In the genomic region with DNA sequence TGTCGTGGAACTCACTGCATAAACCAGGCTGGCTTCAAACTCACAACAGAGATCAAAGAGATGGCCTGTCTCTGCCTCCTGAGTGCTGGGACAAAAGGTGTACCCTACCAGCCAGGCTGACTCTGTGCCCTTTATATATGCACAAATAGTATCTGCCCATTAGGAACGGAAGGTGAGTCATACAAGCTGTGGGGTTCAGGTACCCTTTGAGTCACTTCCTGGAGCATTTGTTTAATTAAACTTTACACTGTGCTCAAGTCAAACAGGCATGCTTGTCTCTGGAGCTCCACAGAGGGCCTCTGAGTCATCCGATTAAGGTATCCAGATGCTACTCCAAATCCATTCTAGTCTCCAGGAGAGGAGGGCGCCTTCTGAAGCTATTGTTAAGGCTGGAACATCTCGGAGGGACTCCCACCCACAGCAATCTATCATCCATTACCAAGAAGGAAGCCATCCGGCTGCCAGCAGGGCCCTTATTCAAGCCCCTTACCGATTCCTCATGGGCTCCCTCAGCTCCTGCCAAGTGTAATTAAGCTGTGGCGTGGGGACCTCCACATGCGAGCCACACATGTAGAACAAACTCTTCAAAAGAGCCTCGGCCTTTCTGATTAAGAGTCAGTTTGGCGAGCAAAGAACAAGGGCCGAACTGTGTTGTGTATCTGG, we compare ENCODE assay signal across 11 mouse cellular contexts. TPM values are rescaled to one million over a fixed set of nuclear protein-coding genes. Genes with fewer than 3 reads are reported as not detected.
A peak's percentile ranks its signal among the peaks of the same experiment; 100 is the strongest.
DNase-seq lines count a peak whose midpoint lies in the region; ATAC-seq lines count a peak whose summit lies in the region.
"Had no signal": no experiment of that assay in that cellular context is flagged by ENCODE, and none has a peak within 500 bp of the region (broad histone marks: within the 10 kb centered on the region; RNA-seq: fewer than 3 reads in every experiment).

No protein-coding gene starts in this region.

- H3K4me1 ChIP-seq in heart, embryonic 13.5 days, result 0 out of 2 replicates have a peak, but pooled peaks cover 6% of the 10 kb centered on the region
- peaks cover 9% of the 10 kb centered on the region for H3K4me1 ChIP-seq in intestine, embryonic 16.5 days (ENCODE audit: control insufficient read depth, insufficient read depth, low read length)
- 0 out of 2 replicates have a peak, but pooled peaks cover 4% of the 10 kb centered on the region for H3K4me1 ChIP-seq in neural tube, embryonic 15.5 days

- DNase-seq in heart, postnatal 10 days, result no peak
- no peak for DNase-seq in kidney, adult 9 months
- DNase-seq in urinary bladder, postnatal 10 days (ENCODE audit: low spot score), result no peak
- DNase-seq: kidney, adult 8-10 months; right cerebral cortex, postnatal 25 days had no signal

- H3K36me3 ChIP-seq in heart, embryonic 13.5 days, result no peaks in the 10 kb centered on the region
- no peaks in the 10 kb centered on the region for H3K36me3 ChIP-seq in intestine, embryonic 16.5 days (ENCODE audit: control insufficient read depth, insufficient read depth, low read length)
- no peaks in the 10 kb centered on the region for H3K36me3 ChIP-seq in neural tube, embryonic 15.5 days

- intact Hi-C loops in heart, postnatal 10 days (cut with DNase I), result no loop called here

- ATAC-seq in heart, embryonic 13.5 days (ENCODE audit: extremely low read depth, insufficient number of reproducible peaks, low FRiP score, low TSS enrichment), result no peak
- peak; percentile 96 for ATAC-seq in activated CD4-positive, CD25-positive, alpha-beta regulatory T cell, adult 4 months
- peak; percentile 89 for ATAC-seq in intestine, embryonic 16.5 days
- ATAC-seq in neural tube, embryonic 15.5 days (ENCODE audit: low FRiP score), result peak; percentile 38; the same call in 1 of the 2 replicates
- ATAC-seq in monocyte, adult 5-6 weeks (replicated peaks; ENCODE audit: insufficient number of reproducible peaks, low FRiP score, low TSS enrichment, poor library complexity, severe bottlenecking), result no peak
- ATAC-seq: forebrain, embryonic 16.5 days had no signal

- no peaks in the 10 kb centered on the region for H3K9me3 ChIP-seq in heart, embryonic 13.5 days
- H3K9me3 ChIP-seq in intestine, embryonic 16.5 days (ENCODE audit: control insufficient read depth, low read length), result no peaks in the 10 kb centered on the region
- no peaks in the 10 kb centered on the region for H3K9me3 ChIP-seq in neural tube, embryonic 15.5 days (replicated peaks)

- H3K4me3 ChIP-seq in heart, embryonic 13.5 days, result no peak overlapping the region
- no peak overlapping the region for H3K4me3 ChIP-seq in intestine, embryonic 16.5 days (ENCODE audit: low read length)
- H3K4me3 ChIP-seq in neural tube, embryonic 15.5 days (replicated peaks), result no peak overlapping the region

- WGBS in heart, embryonic 13.5 days, result 30% methylated on average over 12 of the region's 12 CpGs
- WGBS in intestine, embryonic 16.5 days, result 24% methylated on average over 12 of the region's 12 CpGs
- 10% methylated on average over 12 of the region's 12 CpGs for WGBS in neural tube, embryonic 15.5 days

- 0 out of 2 replicates have a peak overlapping the region, but pooled peaks have one; percentile 2 for H3K9ac ChIP-seq in heart, embryonic 13.5 days
- H3K9ac ChIP-seq in intestine, embryonic 16.5 days (ENCODE audit: low read depth, low read length), result peak overlapping the region; percentile 11; the same call in 1 of the 2 replicates
- no peak overlapping the region for H3K9ac ChIP-seq in neural tube, embryonic 15.5 days (replicated peaks)

- 0 out of 2 replicates have a peak overlapping the region, but pooled peaks have one; percentile 11 for H3K4me2 ChIP-seq in heart, embryonic 13.5 days
- H3K4me2 ChIP-seq in intestine, embryonic 16.5 days (ENCODE audit: low read depth, low read length), result no peak overlapping the region
- no peak overlapping the region for H3K4me2 ChIP-seq in neural tube, embryonic 15.5 days

- H3K27me3 ChIP-seq in heart, embryonic 13.5 days (replicated peaks), result no peaks in the 10 kb centered on the region
- H3K27me3 ChIP-seq in intestine, embryonic 16.5 days (replicated peaks; ENCODE audit: control insufficient read depth, insufficient read depth, low read length), result no peaks in the 10 kb centered on the region
- no peaks in the 10 kb centered on the region for H3K27me3 ChIP-seq in neural tube, embryonic 15.5 days (replicated peaks)

- no peak overlapping the region for H3K27ac ChIP-seq in heart, embryonic 13.5 days (replicated peaks)
- H3K27ac ChIP-seq in intestine, embryonic 16.5 days (ENCODE audit: low read length), result 0 out of 2 replicates have a peak overlapping the region, but pooled peaks have one; percentile 10
- no peak overlapping the region for H3K27ac ChIP-seq in neural tube, embryonic 15.5 days (replicated peaks)

RNA-seq across cellular contexts. Expression of a gene that starts 44.9 kb away (rescaled TPM):
- 15.2 and 19.2 TPM in 2 replicates for polyA plus RNA-seq in heart, embryonic 13.5 days (2015; fragmentation: Nextera tagmentation; extraction: Ambion mirVana)
- total RNA-seq in heart, postnatal 10 days (2021), result 100 to 1,000 TPM in 1 of 2 experiments, 10 to 100 TPM in 1; 98.8 to 116 TPM
- polyA plus RNA-seq in activated CD4-positive, CD25-positive, alpha-beta regulatory T cell, adult 4 months (2017; shearing (Covaris generic)), result 1 to 10 TPM; 5.7 to 7.0 TPM
- polyA plus RNA-seq in intestine, embryonic 16.5 days (2015; fragmentation: Nextera tagmentation; extraction: Ambion mirVana), result 15.7 and 22.2 TPM in 2 replicates
- polyA plus RNA-seq in neural tube, embryonic 15.5 days (2015; fragmentation: Nextera tagmentation; extraction: Ambion mirVana), result 6.7 and 7.1 TPM in 2 replicates
- 80.1 to 98.6 TPM (median 93.0 TPM) in 3 replicates for total RNA-seq in monocyte, adult 5-6 weeks (2017)

Comparison
In these comparisons a context has a peak if more than half of its experiments do, and no peak if none do; other contexts are left out.
1. ATAC-seq: peak in activated CD4-positive, CD25-positive, alpha-beta regulatory T cell, adult 4 months (single experiment), intestine, embryonic 16.5 days (single experiment) and neural tube, embryonic 15.5 days (single experiment); none in heart, embryonic 13.5 days (single experiment) and monocyte, adult 5-6 weeks (single experiment).